Mouse (Mus musculus): ENCODE measurements around the gene Map3k3. TPM values are rescaled to one million over a fixed set of nuclear protein-coding genes. Genes with fewer than 3 reads are reported as not detected.

Gene Map3k3
- polyA plus RNA-seq (2015; fragmentation: Nextera tagmentation; extraction: Ambion mirVana) = 19.2 and 24.9 TPM in 2 replicates

DNA sequence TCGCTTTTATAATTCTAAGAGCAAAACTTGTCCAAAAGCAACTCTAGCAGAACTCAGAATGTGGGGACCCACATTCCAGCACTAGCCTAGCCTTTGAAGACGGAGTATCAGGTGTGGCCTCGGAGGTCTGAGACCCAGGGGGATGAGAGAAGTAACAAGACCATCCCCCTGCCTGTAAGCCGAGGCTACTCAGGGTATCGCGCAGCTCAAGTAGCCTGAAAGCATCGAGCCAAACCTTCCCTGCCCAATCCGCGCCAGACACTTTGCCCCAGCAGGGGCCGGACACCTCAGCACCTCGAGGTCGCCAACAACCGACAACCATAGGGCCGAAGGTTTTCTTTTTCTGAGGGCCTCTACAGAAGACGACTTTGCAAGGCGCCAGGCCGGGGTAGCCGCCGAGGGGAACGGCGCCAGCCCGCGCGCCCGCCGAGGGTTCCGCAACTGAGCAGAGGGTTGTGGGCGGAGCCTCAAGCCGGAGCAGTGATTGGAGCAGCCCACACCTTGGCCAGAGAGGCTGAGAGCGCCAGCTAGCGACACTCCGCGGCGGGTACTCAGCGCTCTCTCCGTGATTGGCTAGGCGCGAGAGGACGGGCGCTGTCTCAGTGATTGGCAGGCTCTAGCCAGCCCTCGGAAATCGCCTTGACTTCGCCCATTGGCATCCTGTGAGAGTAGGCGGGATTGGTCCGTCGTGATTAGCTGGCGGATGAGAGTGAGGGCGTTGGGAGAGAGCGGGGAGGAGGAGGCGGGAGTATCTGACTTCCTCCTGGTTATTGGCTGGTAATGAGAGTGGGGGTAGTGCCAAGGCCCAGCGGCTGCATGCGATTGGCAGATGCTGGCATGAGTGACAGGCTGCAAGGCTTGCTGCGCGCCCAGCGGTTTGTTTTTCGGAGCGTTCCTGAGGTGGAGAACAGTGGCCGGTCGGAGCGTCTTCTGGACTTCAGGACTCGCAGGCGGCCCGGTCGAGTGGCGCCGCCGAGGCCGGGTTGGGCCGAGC lies at the start of gene Map3k3:
Gene Map3k3 (plus strand): TSS at position 906 of the 994 bp plus-strand sequence.
- Histone ChIP-seq H3K27ac (peak within 1 kb of the TSS; percentile 99), H3K9ac (peak within 1 kb of the TSS; percentile 96), H3K27me3 (no peaks in the 10 kb centered on the region), H3K4me2 (peak within 1 kb of the TSS; percentile 84), H3K9me3 (replicated peaks) (no peaks in the 10 kb centered on the region), H3K4me1 (replicated peaks) (peaks cover 16% of the 10 kb centered on the region), H3K4me3 (peak within 1 kb of the TSS; percentile 100), H3K36me3 (no peaks in the 10 kb centered on the region)
- WGBS = 1% methylated on average over 69 of the region's 69 CpGs
- peak; percentile 97 for ATAC-seq (replicated peaks; ENCODE audit: insufficient number of reproducible peaks, insufficient read depth, low FRiP score, low read depth)

DNA sequence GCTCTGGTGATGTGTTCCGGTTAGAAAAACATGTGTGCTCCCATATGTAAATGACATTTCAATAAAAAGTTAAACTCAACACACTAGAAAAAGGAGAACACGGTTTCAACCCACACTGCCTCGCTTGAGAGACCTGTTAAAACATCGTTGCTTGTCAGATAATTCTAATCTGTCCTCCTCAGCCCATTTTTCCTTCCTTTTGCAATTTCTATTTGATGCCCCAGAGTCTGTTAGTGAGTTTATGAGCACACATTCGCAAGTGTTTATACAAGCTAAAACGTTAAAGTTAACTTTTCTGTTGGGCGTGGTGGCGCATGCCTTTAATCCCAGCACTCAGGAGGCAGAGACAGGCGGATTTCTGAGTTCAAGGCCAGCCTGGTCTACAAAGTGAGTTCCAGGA lies 49.4 kb upstream of the Map3k3 start:
- no peak overlapping the region for H3K27ac ChIP-seq

DNA sequence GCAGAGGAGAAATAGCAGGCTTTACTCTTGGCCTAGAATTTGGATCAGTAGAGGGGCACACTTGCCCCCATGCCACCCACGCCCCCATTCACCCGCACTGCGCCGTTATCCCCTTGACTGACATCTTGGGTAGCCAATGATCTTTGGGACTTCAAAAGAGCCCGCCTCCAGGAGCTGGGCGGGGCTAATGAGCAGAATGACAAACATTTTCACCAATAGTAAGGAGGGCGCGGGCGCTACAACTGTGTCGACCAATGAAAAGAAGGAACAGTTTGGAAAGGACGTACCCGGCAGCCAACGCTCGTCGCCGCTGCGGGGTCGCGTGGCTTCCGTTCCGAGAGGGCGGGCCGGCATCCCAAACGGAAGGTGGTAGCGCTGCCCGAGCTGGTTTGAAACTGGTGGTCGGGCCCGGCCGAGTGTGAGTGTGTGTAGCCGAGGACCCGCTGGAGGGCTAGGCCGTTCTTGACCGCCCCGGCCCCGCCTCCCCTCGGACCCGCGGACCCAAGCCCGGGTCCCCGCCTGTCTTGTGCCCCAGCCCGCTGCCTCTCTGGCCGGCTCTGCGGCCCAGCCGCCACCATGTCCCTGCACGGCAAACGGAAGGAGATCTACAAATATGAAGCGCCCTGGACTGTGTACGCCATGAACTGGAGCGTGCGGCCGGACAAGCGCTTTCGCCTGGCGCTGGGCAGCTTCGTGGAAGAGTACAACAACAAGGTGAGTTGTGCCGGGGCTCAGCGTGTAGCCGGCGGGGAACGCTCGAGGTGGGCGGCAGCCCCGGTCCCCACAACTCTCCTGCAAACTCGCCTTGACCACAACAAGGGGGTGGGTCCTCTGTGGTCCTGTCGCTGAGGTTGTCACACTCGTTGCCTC lies 47.6 kb upstream of the Map3k3 start, which contains the start of gene Dcaf7:
Gene Dcaf7 (plus strand): TSS at position 325 of the 870 bp plus-strand sequence.
- WGBS = under 1% methylated on average over 66 of the region's 66 CpGs
- peaks cover 19% of the 10 kb centered on the region for H3K4me1 ChIP-seq (replicated peaks)
- no peaks in the 10 kb centered on the region for H3K27me3 ChIP-seq
- ATAC-seq (replicated peaks; ENCODE audit: insufficient number of reproducible peaks, insufficient read depth, low FRiP score, low read depth) = peak; percentile 99
- peak within 1 kb of the TSS; percentile 81 for H3K4me3 ChIP-seq
- peak within 1 kb of the TSS; percentile 90 for H3K9ac ChIP-seq
- peak within 1 kb of the TSS; percentile 90 for H3K4me2 ChIP-seq
- H3K27ac ChIP-seq = peak within 1 kb of the TSS; percentile 87
- H3K9me3 ChIP-seq (replicated peaks) = no peaks in the 10 kb centered on the region
- no peaks in the 10 kb centered on the region for H3K36me3 ChIP-seq

More for the DNA sequence above, 49.4 kb upstream of the Map3k3 start:
- Histone ChIP-seq H3K27me3 (no peaks in the 10 kb centered on the region), H3K9ac (no peak overlapping the region), H3K4me2 (no peak overlapping the region), H3K36me3 (no peaks in the 10 kb centered on the region), H3K4me3 (no peak overlapping the region), H3K4me1 (replicated peaks) (peaks cover 19% of the 10 kb centered on the region), H3K9me3 (replicated peaks) (no peaks in the 10 kb centered on the region)
- ATAC-seq (replicated peaks; ENCODE audit: insufficient number of reproducible peaks, insufficient read depth, low FRiP score, low read depth) = no peak
- 82% methylated on average over 9 of the region's 9 CpGs for WGBS

DNA sequence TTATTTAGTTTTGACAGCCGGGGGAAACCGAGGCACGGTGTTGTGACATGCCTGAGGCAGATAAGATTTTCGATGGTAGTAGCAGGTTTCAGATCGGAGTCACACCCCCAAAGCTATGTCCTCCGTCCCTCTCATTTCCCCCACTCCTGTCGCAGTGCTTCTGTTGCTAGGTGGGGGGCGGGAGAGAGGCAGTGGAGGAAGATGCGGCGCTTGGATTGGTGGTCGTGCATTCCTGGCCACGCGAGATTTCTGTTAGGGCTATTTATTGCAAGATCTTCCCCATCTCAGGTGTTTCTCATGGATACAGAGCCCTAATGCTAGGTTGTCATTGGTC lies 47.0 kb upstream of the Map3k3 start:
- Histone ChIP-seq H3K4me2 (peak overlapping the region; percentile 90), H3K27ac (peak overlapping the region; percentile 87), H3K36me3 (no peaks in the 10 kb centered on the region), H3K9ac (peak overlapping the region; percentile 90), H3K4me1 (replicated peaks) (peaks cover 19% of the 10 kb centered on the region), H3K4me3 (peak overlapping the region; percentile 81), H3K27me3 (no peaks in the 10 kb centered on the region), H3K9me3 (replicated peaks) (no peaks in the 10 kb centered on the region)
- WGBS = under 1% methylated on average over 13 of the region's 13 CpGs
- no peak for ATAC-seq (replicated peaks; ENCODE audit: insufficient number of reproducible peaks, insufficient read depth, low FRiP score, low read depth)

DNA sequence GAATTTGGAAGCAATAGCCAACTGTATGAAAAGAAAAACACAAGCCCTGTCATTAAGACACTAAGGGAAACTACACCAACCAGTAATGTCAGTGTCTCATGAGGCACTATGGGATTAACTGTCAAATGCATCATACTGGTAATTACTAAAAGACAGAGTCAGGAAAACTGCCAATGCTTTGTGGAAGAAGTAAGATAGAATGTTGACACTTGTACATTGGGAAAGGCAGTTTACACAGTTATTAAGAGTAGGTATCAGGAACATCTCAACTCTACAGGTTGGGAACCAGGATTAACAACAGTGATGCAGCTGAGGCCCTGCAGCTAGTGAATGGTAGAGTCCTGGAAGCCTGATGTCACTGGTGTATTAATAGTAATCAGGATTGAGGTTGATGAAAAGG lies 40.1 kb upstream of the Map3k3 start:
- Histone ChIP-seq H3K27me3 (no peaks in the 10 kb centered on the region), H3K4me3 (no peak overlapping the region), H3K27ac (no peak overlapping the region), H3K36me3 (peaks cover 19% of the 10 kb centered on the region), H3K9me3 (replicated peaks) (no peaks in the 10 kb centered on the region), H3K4me2 (no peak overlapping the region), H3K4me1 (replicated peaks) (no peaks in the 10 kb centered on the region), H3K9ac (no peak overlapping the region)
- ATAC-seq (replicated peaks; ENCODE audit: insufficient number of reproducible peaks, insufficient read depth, low FRiP score, low read depth) = no peak

DNA sequence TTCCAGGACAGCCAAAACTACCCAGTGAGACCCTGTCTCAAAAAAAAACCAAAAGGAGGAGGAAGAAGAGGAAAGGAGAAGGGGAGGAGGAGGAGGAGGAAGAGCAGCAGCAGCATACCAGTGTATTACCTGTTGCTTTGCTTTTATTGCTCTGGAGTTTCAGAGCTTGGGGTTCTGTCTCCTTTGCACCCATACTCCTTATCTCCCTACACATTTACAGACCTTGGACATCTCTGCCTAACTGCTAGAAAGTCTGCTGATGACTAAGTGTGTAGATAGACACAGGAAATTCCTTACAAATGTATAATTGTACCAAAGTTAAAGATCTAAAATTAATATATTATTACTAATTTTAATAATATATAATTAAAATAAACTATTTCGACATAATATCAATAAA lies 39.2 kb upstream of the Map3k3 start:
- Histone ChIP-seq H3K4me2 (no peak overlapping the region), H3K36me3 (peaks cover 28% of the 10 kb centered on the region), H3K27me3 (no peaks in the 10 kb centered on the region), H3K4me1 (replicated peaks) (no peaks in the 10 kb centered on the region), H3K9ac (no peak overlapping the region), H3K4me3 (no peak overlapping the region), H3K27ac (no peak overlapping the region), H3K9me3 (replicated peaks) (no peaks in the 10 kb centered on the region)
- 91% methylated on average over 1 of the region's 1 CpGs for WGBS
- ATAC-seq (replicated peaks; ENCODE audit: insufficient number of reproducible peaks, insufficient read depth, low FRiP score, low read depth) = no peak

DNA sequence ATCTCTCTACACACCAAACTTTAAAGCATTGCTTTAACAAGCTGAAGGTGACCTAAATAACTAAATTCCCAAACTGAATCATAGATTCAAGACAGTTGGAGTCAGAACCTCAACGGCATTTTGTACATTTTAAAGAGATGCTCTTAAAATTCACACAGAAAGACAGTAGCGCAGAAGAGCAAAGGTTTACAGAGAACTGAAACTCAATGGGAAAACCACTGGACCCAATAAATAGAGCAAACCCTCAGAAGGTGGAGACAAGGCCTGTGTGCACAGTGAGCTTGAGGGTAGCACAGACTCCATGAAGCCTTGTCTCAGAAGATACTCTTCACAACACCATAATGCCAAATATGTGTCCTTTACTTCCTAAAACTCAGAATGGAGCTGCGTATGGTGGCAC lies 38.6 kb upstream of the Map3k3 start:
- no peak overlapping the region for H3K27ac ChIP-seq
- H3K4me3 ChIP-seq = no peak overlapping the region
- no peaks in the 10 kb centered on the region for H3K27me3 ChIP-seq
- no peak for ATAC-seq (replicated peaks; ENCODE audit: insufficient number of reproducible peaks, insufficient read depth, low FRiP score, low read depth)
- peaks cover 28% of the 10 kb centered on the region for H3K36me3 ChIP-seq
- WGBS = 93% methylated on average over 3 of the region's 3 CpGs
- no peaks in the 10 kb centered on the region for H3K4me1 ChIP-seq (replicated peaks)
- H3K9me3 ChIP-seq (replicated peaks) = no peaks in the 10 kb centered on the region
- no peak overlapping the region for H3K9ac ChIP-seq
- no peak overlapping the region for H3K4me2 ChIP-seq

DNA sequence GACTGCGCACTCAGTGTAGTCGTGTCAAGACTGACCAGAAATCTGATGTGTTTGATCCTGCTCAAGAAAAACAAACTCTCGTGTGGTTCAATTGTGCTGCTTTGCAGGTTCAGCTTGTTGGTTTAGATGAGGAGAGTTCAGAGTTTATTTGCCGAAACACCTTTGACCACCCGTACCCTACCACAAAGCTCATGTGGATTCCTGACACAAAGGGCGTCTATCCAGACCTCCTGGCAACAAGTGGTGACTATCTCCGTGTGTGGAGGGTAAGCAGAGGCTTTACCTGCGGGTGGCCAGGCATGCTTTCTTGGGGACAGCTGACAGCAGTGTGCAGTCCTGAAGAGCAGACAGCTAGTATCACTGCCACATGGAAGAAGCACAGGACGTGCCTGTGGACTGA lies 37.8 kb upstream of the Map3k3 start:
- WGBS = 76% methylated on average over 9 of the region's 9 CpGs
- Histone ChIP-seq H3K9me3 (replicated peaks) (no peaks in the 10 kb centered on the region), H3K27me3 (no peaks in the 10 kb centered on the region), H3K4me3 (no peak overlapping the region), H3K4me1 (replicated peaks) (no peaks in the 10 kb centered on the region), H3K36me3 (peaks cover 33% of the 10 kb centered on the region), H3K27ac (no peak overlapping the region), H3K4me2 (no peak overlapping the region), H3K9ac (no peak overlapping the region)
- ATAC-seq (replicated peaks; ENCODE audit: insufficient number of reproducible peaks, insufficient read depth, low FRiP score, low read depth) = no peak

DNA sequence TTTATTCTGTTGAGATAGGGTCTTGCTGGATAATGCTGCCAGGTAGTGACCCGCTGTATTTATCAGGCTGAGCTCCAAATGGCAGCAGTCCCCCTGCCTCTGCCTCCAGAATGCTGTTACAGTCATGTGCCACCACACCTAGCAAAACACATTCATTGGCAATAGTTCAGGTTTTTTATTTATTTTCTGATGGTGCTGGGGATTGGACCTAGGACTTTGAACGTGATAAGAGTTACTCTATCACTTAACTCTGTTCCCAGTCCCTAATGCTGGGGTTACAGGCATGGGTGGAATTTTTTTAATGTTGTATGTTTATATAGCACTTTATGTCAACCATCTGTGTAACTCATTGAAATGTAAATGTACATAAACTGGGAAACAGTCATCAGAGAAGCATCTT lies 30.5 kb upstream of the Map3k3 start:
- Histone ChIP-seq H3K4me3 (no peak overlapping the region), H3K27ac (no peak overlapping the region), H3K27me3 (no peaks in the 10 kb centered on the region), H3K4me2 (no peak overlapping the region), H3K36me3 (peaks cover 84% of the 10 kb centered on the region), H3K9ac (no peak overlapping the region), H3K4me1 (replicated peaks) (no peaks in the 10 kb centered on the region), H3K9me3 (replicated peaks) (no peaks in the 10 kb centered on the region)
- ATAC-seq (replicated peaks; ENCODE audit: insufficient number of reproducible peaks, insufficient read depth, low FRiP score, low read depth) = no peak
- 84% methylated on average over 2 of the region's 2 CpGs for WGBS

DNA sequence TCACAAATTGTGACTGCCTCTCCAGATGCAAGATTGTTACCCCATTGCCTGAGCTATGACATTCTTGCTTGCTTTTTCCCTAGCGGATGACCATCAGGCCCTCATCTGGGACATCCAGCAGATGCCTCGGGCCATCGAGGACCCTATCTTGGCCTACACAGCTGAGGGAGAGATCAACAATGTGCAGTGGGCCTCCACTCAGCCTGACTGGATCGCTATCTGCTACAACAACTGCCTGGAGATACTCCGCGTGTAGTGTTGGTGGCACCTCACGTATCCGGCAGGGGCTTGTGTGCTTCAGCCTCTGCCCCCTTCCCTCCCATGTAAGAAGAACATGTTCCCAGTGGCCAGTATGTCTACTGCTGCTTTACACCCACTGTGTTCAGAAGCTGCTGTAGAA lies 29.8 kb upstream of the Map3k3 start:
- ATAC-seq (replicated peaks; ENCODE audit: insufficient number of reproducible peaks, insufficient read depth, low FRiP score, low read depth) = no peak
- Histone ChIP-seq H3K27ac (no peak overlapping the region), H3K4me1 (replicated peaks) (no peaks in the 10 kb centered on the region), H3K9me3 (replicated peaks) (no peaks in the 10 kb centered on the region), H3K27me3 (no peaks in the 10 kb centered on the region), H3K4me3 (no peak overlapping the region), H3K9ac (no peak overlapping the region), H3K4me2 (no peak overlapping the region), H3K36me3 (peaks cover 85% of the 10 kb centered on the region)
- 94% methylated on average over 8 of the region's 8 CpGs for WGBS

DNA sequence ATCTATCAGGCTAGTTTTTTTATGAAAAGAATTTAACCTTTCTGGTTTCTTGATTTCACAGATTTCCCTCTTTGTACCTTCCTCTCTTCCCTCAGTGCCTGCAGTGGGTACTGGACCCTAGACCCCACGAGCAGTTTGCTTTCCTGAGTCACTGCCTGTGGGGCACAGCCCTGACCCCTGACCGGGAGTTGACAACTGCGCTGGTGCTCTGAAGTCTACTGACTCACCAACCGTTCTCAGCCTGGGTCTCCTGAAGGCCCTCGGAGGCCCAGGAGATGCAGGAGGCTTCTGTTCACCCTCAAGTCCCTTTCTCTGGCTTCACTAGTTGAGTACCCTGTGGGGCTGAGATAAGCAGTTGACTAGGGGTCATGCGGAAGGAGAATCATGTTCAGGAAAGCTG lies 29.1 kb upstream of the Map3k3 start:
- Histone ChIP-seq H3K27me3 (no peaks in the 10 kb centered on the region), H3K36me3 (peaks cover 84% of the 10 kb centered on the region), H3K27ac (no peak overlapping the region), H3K9ac (no peak overlapping the region), H3K9me3 (replicated peaks) (no peaks in the 10 kb centered on the region), H3K4me2 (no peak overlapping the region), H3K4me1 (replicated peaks) (no peaks in the 10 kb centered on the region), H3K4me3 (no peak overlapping the region)
- ATAC-seq (replicated peaks; ENCODE audit: insufficient number of reproducible peaks, insufficient read depth, low FRiP score, low read depth) = no peak
- 90% methylated on average over 6 of the region's 6 CpGs for WGBS

Measured in heart, embryonic 15.5 days (tissue).